Mouse (Mus musculus): ENCODE measurements around the gene Rfx4. TPM values are rescaled to one million over a fixed set of nuclear protein-coding genes. Genes with fewer than 3 reads are reported as not detected.

Rfx4 gene
- polyA plus RNA-seq, 1 experiment from 2014 or later, result 62.9 TPM

DNA sequence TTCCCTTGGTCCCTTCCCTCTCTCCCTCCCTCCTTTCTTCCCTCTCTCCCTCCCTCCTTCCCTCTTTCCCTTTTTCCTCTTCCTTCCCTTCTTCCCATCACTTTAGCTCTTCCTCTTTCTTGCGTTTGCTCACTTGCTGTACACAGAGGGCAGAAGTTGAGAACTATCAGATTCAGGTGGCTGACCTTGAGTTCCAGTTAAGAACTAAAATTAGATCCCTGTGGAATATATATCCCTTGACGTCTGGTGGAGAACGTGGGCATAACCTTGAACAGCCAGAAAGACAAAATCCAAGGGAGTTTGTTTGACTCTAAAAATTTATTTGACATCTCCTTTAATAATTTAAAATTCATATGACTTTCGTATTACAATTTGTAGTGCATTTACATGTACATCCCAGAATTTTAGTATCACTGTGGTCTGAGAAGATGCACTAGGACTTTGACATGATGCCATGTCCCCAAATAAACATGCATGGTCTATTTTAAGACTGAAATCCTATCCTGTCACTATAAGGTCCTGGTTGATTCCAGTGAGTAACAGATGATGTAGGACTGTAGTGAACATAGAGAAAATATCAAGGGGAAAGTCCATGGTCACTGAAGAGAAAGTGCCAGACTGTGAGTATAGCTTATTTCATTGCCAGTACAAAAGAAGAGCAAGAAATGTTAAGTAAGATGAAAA is 181.1 kb downstream of the Rfx4 start:
- no peaks in the 10 kb centered on the region for H3K27me3 ChIP-seq (ENCODE audit: control insufficient read depth, insufficient read depth, low read length)
- no peak overlapping the region for H3K9ac ChIP-seq (ENCODE audit: low read length)
- no peak overlapping the region for H3K4me3 ChIP-seq (ENCODE audit: low read depth, low read length)
- ATAC-seq (ENCODE audit: insufficient read depth, low FRiP score, low TSS enrichment), result no peak
- no peak overlapping the region for H3K4me2 ChIP-seq (ENCODE audit: low read depth)
- H3K9me3 ChIP-seq (ENCODE audit: control insufficient read depth, low read length), result no peaks in the 10 kb centered on the region
- H3K4me1 ChIP-seq (ENCODE audit: control insufficient read depth, insufficient read depth, low read length), result no peaks in the 10 kb centered on the region
- WGBS, result 86% methylated on average over 4 of the region's 4 CpGs
- no peak overlapping the region for H3K27ac ChIP-seq (ENCODE audit: low read depth, low read length)
- no peaks in the 10 kb centered on the region for H3K36me3 ChIP-seq (ENCODE audit: control insufficient read depth, insufficient read depth, low read length)
- no peak for DNase-seq (ENCODE audit: low spot score)

DNA sequence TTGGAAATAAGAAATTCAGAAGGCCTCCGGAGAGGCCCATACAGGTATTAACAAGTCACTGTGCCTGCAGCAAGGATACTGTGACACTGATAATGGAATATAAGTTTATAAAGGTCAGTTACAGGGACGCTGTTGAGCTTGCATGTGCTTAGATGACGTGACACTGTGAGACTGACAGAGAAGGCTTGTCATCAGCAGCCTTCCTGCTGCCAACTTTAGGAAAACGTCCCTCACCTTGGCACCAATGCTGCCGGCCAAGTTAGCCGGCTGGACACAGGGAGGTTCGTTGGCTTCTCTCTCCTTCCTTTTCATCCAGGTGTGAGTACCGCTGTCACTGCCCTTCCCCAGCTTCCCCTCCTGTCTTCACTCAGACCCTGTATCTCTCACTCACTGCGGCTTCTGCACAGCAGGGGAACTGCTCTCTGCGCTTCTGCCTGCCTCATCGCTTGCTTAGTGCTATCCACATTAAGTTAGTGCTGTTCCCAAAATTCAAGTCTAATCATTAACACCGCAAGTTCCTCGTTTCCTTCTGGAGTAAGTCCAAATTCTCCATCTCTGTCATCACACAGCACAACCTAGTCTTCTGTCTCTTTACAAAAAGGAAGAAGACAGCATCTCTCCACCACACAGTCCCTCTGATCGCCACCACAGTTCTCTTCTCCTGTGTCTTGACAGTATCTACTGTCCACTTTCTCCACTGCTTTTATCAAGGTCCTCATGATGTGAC is 182.4 kb downstream of the Rfx4 start:
- DNase-seq (ENCODE audit: low spot score) (no peak), ATAC-seq (ENCODE audit: insufficient read depth, low FRiP score, low TSS enrichment) (no peak)
- H3K4me1 ChIP-seq (ENCODE audit: control insufficient read depth, insufficient read depth, low read length), result no peaks in the 10 kb centered on the region
- H3K4me2 ChIP-seq (ENCODE audit: low read depth), result no peak overlapping the region
- H3K36me3 ChIP-seq (ENCODE audit: control insufficient read depth, insufficient read depth, low read length), result no peaks in the 10 kb centered on the region
- no peaks in the 10 kb centered on the region for H3K27me3 ChIP-seq (ENCODE audit: control insufficient read depth, insufficient read depth, low read length)
- no peak overlapping the region for H3K27ac ChIP-seq (ENCODE audit: low read depth, low read length)
- no peak overlapping the region for H3K9ac ChIP-seq (ENCODE audit: low read length)
- H3K9me3 ChIP-seq (ENCODE audit: control insufficient read depth, low read length), result no peaks in the 10 kb centered on the region
- 78% methylated on average over 14 of the region's 14 CpGs for WGBS
- H3K4me3 ChIP-seq (ENCODE audit: low read depth, low read length), result no peak overlapping the region

DNA sequence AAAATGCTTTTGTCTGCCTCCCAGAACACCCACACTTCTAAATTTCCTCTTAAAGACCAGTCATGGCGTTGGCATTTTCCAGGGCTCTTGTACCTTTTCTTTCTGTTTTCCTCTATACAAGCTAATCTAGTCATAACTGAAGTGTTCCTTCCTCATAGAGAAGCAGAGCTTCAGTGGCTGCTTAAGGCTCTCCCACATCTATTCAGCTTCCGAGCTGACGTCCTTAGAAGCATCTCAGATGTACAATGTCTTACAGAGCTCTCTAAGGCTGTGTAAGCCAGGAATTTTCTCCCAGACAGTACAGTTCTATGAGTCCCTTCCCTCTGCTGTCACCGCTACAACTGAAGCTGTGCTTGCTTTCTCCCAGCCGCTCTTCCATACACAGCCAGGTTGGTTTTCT is 183.0 kb downstream of the Rfx4 start:
- H3K4me2 ChIP-seq (ENCODE audit: low read depth), result no peak overlapping the region
- H3K27me3 ChIP-seq (ENCODE audit: control insufficient read depth, insufficient read depth, low read length), result no peaks in the 10 kb centered on the region
- H3K4me1 ChIP-seq (ENCODE audit: control insufficient read depth, insufficient read depth, low read length), result no peaks in the 10 kb centered on the region
- H3K9me3 ChIP-seq (ENCODE audit: control insufficient read depth, low read length), result no peaks in the 10 kb centered on the region
- WGBS, result 93% methylated on average over 5 of the region's 5 CpGs
- no peak for ATAC-seq (ENCODE audit: insufficient read depth, low FRiP score, low TSS enrichment)
- H3K36me3 ChIP-seq (ENCODE audit: control insufficient read depth, insufficient read depth, low read length), result no peaks in the 10 kb centered on the region
- H3K27ac ChIP-seq (ENCODE audit: low read depth, low read length), result no peak overlapping the region
- DNase-seq (ENCODE audit: low spot score), result no peak
- H3K4me3 ChIP-seq (ENCODE audit: low read depth, low read length), result no peak overlapping the region
- H3K9ac ChIP-seq (ENCODE audit: low read length), result no peak overlapping the region

DNA sequence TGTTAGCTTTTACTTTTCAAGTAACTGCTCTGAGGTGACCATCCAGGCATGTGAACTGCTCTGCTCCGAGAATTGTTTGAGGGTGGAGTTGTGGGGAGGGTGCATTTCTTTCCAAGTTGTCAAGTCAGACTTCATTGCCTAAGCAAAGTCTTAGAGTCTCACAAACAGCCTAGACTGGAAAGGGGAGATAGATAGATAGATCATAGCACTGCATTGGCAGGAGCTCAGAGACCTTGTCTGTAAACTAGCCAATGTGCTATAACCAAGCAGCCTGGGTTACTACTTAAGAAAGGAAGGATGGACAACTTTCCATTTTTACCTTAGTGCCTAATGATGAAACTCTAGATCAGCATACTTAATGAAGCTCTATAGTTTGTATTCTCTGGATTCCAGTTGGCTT is 184.5 kb downstream of the Rfx4 start:
- WGBS, result 88% methylated on average over 1 of the region's 1 CpGs
- Histone ChIP-seq H3K4me3 (ENCODE audit: low read depth, low read length) (no peak overlapping the region), H3K9ac (ENCODE audit: low read length) (no peak overlapping the region), H3K36me3 (ENCODE audit: control insufficient read depth, insufficient read depth, low read length) (no peaks in the 10 kb centered on the region), H3K27me3 (ENCODE audit: control insufficient read depth, insufficient read depth, low read length) (no peaks in the 10 kb centered on the region), H3K9me3 (ENCODE audit: control insufficient read depth, low read length) (no peaks in the 10 kb centered on the region), H3K4me2 (ENCODE audit: low read depth) (no peak overlapping the region), H3K4me1 (ENCODE audit: control insufficient read depth, insufficient read depth, low read length) (no peaks in the 10 kb centered on the region), H3K27ac (ENCODE audit: low read depth, low read length) (no peak overlapping the region)
- ATAC-seq (ENCODE audit: insufficient read depth, low FRiP score, low TSS enrichment), result no peak
- no peak for DNase-seq (ENCODE audit: low spot score)

DNA sequence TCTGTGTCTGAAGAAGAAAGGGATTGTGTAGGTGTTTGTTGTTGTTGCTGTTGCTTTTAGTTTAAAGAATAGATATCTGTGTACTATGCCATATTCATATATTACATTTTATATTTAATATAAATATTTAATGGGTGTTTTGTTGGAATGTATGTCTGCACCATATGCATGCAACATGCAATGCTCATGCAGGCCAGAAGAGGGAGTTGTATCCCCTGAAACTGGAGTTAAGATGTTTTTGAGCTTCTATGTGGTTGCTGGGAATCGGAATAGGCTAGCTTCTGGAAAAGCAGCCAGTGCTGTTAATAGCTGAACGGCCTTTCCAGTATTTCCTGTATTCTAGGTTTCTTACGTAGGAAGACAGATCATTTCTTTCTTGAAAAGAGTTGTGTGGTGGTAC is 189.8 kb downstream of the Rfx4 start:
- H3K4me3 ChIP-seq (ENCODE audit: low read depth, low read length), result no peak overlapping the region
- no peaks in the 10 kb centered on the region for H3K9me3 ChIP-seq (ENCODE audit: control insufficient read depth, low read length)
- DNase-seq (ENCODE audit: low spot score) (no peak), ATAC-seq (ENCODE audit: insufficient read depth, low FRiP score, low TSS enrichment) (no peak)
- H3K27ac ChIP-seq (ENCODE audit: low read depth, low read length), result no peak overlapping the region
- H3K4me2 ChIP-seq (ENCODE audit: low read depth), result no peak overlapping the region
- WGBS, result 97% methylated on average over 3 of the region's 3 CpGs
- H3K4me1 ChIP-seq (ENCODE audit: control insufficient read depth, insufficient read depth, low read length), result no peaks in the 10 kb centered on the region
- H3K36me3 ChIP-seq (ENCODE audit: control insufficient read depth, insufficient read depth, low read length), result peaks cover 5% of the 10 kb centered on the region; the same call in 1 of the 2 replicates
- no peak overlapping the region for H3K9ac ChIP-seq (ENCODE audit: low read length)
- no peaks in the 10 kb centered on the region for H3K27me3 ChIP-seq (ENCODE audit: control insufficient read depth, insufficient read depth, low read length)

DNA sequence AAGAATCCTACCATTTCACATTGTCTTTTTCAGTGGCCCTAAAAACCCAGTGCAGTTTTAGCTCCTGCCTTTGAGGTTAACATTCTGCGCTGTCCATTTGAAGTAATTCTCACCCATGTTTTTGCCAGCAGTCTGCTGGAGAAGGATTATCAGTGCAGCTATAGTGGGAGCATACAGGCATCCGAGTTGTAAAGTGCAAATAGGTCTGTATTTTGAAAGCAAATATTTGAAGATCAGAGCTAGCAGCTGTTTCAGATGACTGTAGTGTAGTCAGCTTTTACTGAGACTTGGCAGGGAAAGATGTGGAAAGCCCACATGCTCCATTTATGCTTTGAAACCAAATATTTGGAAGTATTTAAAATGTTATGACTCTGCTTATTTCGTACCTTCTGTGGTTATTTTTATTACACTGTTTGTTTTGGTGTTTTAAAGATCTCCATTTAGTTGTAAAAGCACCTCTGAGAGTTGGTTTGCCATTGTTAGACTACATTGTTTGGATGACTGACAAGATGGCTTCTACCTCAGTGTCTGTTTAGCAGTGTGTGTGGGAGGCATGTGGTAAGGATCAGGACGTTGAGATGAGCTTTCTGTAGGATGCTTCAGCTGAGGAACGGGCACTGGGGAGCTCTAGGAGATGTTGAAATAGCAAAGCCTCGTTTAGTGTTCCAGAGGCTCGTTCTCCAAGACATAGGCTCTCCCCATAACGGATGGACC is 193.3 kb downstream of the Rfx4 start:
- WGBS, result 76% methylated on average over 8 of the region's 8 CpGs
- DNase-seq (ENCODE audit: low spot score) (no peak), ATAC-seq (ENCODE audit: insufficient read depth, low FRiP score, low TSS enrichment) (no peak)
- Histone ChIP-seq H3K4me1 (ENCODE audit: control insufficient read depth, insufficient read depth, low read length) (no peaks in the 10 kb centered on the region), H3K36me3 (ENCODE audit: control insufficient read depth, insufficient read depth, low read length) (peaks cover 5% of the 10 kb centered on the region; the same call in 1 of the 2 replicates), H3K4me2 (ENCODE audit: low read depth) (no peak overlapping the region), H3K9ac (ENCODE audit: low read length) (no peak overlapping the region), H3K9me3 (ENCODE audit: control insufficient read depth, low read length) (no peaks in the 10 kb centered on the region), H3K27ac (ENCODE audit: low read depth, low read length) (no peak overlapping the region), H3K27me3 (ENCODE audit: control insufficient read depth, insufficient read depth, low read length) (no peaks in the 10 kb centered on the region), H3K4me3 (ENCODE audit: low read depth, low read length) (no peak overlapping the region)

DNA sequence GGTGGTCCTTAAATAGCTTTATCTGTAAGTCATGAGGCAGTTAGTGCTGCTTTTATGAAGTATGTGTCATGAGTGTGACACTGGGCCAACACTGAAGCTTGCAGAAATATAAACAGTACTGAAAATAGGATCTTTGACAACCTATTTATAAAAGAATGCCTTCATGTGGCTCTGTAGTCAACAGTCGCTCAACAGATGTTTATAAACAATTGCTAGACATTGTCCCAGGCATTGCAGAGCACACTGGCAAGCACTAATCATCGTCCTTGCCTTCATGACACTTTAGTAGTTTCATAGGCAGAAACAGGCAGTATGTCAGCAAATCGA is 193.8 kb downstream of the Rfx4 start:
- no peaks in the 10 kb centered on the region for H3K4me1 ChIP-seq (ENCODE audit: control insufficient read depth, insufficient read depth, low read length)
- H3K9ac ChIP-seq (ENCODE audit: low read length), result no peak overlapping the region
- no peak overlapping the region for H3K4me2 ChIP-seq (ENCODE audit: low read depth)
- ATAC-seq (ENCODE audit: insufficient read depth, low FRiP score, low TSS enrichment) (no peak), DNase-seq (ENCODE audit: low spot score) (no peak)
- H3K36me3 ChIP-seq (ENCODE audit: control insufficient read depth, insufficient read depth, low read length), result peaks cover 5% of the 10 kb centered on the region; the same call in 1 of the 2 replicates
- H3K4me3 ChIP-seq (ENCODE audit: low read depth, low read length), result no peak overlapping the region
- H3K27me3 ChIP-seq (ENCODE audit: control insufficient read depth, insufficient read depth, low read length), result no peaks in the 10 kb centered on the region
- H3K27ac ChIP-seq (ENCODE audit: low read depth, low read length), result no peak overlapping the region
- no peaks in the 10 kb centered on the region for H3K9me3 ChIP-seq (ENCODE audit: control insufficient read depth, low read length)
- 89% methylated on average over 3 of the region's 3 CpGs for whole genome bisulfite sequencing

DNA sequence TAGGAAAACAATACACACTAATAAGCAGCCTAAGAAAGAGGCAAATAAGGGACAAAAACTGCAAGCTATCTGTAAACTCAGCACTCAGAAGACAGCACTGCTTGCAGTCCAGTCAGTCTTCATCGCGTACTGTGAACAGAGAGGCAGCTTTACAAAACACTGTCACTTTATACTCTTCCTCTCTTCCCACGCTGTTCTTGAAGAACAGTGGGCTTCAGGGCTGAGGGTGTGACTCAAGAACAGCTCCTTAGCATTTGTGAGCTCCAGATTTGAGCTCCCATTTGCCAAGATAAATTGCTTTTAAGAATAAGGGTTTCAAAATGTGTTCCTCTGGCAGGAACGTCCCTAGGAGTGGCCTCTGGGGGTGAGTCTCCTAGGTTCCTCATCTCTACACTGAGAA is 194.5 kb downstream of the Rfx4 start:
- H3K36me3 ChIP-seq (ENCODE audit: control insufficient read depth, insufficient read depth, low read length), result peaks cover 5% of the 10 kb centered on the region; the same call in 1 of the 2 replicates
- H3K4me3 ChIP-seq (ENCODE audit: low read depth, low read length), result no peak overlapping the region
- no peaks in the 10 kb centered on the region for H3K9me3 ChIP-seq (ENCODE audit: control insufficient read depth, low read length)
- H3K27ac ChIP-seq (ENCODE audit: low read depth, low read length), result no peak overlapping the region
- H3K4me2 ChIP-seq (ENCODE audit: low read depth), result no peak overlapping the region
- H3K9ac ChIP-seq (ENCODE audit: low read length), result no peak overlapping the region
- H3K27me3 ChIP-seq (ENCODE audit: control insufficient read depth, insufficient read depth, low read length), result no peaks in the 10 kb centered on the region
- no peak for ATAC-seq (ENCODE audit: insufficient read depth, low FRiP score, low TSS enrichment)
- no peak for DNase-seq (ENCODE audit: low spot score)
- 75% methylated on average over 4 of the region's 4 CpGs for whole genome bisulfite sequencing
- no peaks in the 10 kb centered on the region for H3K4me1 ChIP-seq (ENCODE audit: control insufficient read depth, insufficient read depth, low read length)
